Mouse (Mus musculus) ES-Bruce4 (cell line): Measurements from ENCODE around the gene Itk. TPM values are rescaled to one million over a fixed set of nuclear protein-coding genes. Genes with fewer than 3 reads are reported as not detected.
A peak's percentile ranks its signal among the peaks of the same experiment; 100 is the strongest.

Experiments used
- H3K27ac ChIP-seq: 2 replicates; pipeline ENCODE4 v1.5.1; 2012; ENCODE audit warnings: low read length, inconsistent platforms; ENCODE audit not compliant: insufficient read depth
- H3K27me3 ChIP-seq: 2 replicates; pipeline ENCODE4 v1.6.1; 2012; ENCODE audit warnings: mild to moderate bottlenecking, low read length, inconsistent platforms; ENCODE audit not compliant: control insufficient read depth, poor library complexity, insufficient read depth, severe bottlenecking
- H3K36me3 ChIP-seq: 2 replicates; pipeline ENCODE4 v1.6.1; 2012; ENCODE audit warnings: inconsistent platforms, mild to moderate bottlenecking, low read length, moderate library complexity; ENCODE audit not compliant: control insufficient read depth, poor library complexity, insufficient read depth, severe bottlenecking
- H3K4me1 ChIP-seq: one replicate; pipeline ENCODE4 v1.8.1; 2011; ENCODE audit warnings: low read length; ENCODE audit not compliant: control insufficient read depth, insufficient read depth
- H3K4me3 ChIP-seq: 2 replicates; pipeline ENCODE4 v1.5.1; 2011; ENCODE audit warnings: low read depth, mild to moderate bottlenecking, low read length
- H3K9ac ChIP-seq: 2 replicates; pipeline ENCODE4 v1.6.1; 2012; ENCODE audit warnings: low read depth, mild to moderate bottlenecking, inconsistent platforms; ENCODE audit not compliant: poor library complexity, severe bottlenecking
- H3K9me3 ChIP-seq: replicated peaks from 2 replicates; pipeline ENCODE4 v1.6.1; 2012; ENCODE audit warnings: mild to moderate bottlenecking, low read length, inconsistent platforms; ENCODE audit not compliant: control insufficient read depth, poor library complexity, insufficient read depth, severe bottlenecking
- CTCF ChIP-seq: IDR thresholded peaks from one replicate; pipeline ENCODE4 v1.8.1; 2011; ENCODE audit warnings: low read depth, low read length
- EP300 ChIP-seq: IDR thresholded peaks from 2 replicates; pipeline ENCODE4 v1.6.1; 2011; ENCODE audit warnings: low read depth, low read length; ENCODE audit not compliant: insufficient read depth
- POLR2A ChIP-seq: IDR thresholded peaks from one replicate; pipeline ENCODE4 v1.8.1; 2011; ENCODE audit warnings: low read length; ENCODE audit not compliant: insufficient read depth
- polyA plus RNA-seq: library from polyadenylated mRNA; stranded (reverse); fragments of >200 nt; gene quantifications from 2 replicates; pipeline ENCODE4 v1.2.4, GENCODE M21; 2011; ENCODE audit warnings: low read depth; ENCODE audit not compliant: missing spikeins, insufficient read depth, insufficient read length

Gene Itk
- polyA plus RNA-seq, 1 experiment, result not detected

GRCm38 (mm10) chr11:46282612-46283011 lies 106.7 kb downstream of the Itk start:
- H3K36me3 ChIP-seq, result no peaks in the 10 kb centered on the region; the same call in 1 of the 2 replicates
- H3K4me1 ChIP-seq, result no peaks in the 10 kb centered on the region

DNA sequence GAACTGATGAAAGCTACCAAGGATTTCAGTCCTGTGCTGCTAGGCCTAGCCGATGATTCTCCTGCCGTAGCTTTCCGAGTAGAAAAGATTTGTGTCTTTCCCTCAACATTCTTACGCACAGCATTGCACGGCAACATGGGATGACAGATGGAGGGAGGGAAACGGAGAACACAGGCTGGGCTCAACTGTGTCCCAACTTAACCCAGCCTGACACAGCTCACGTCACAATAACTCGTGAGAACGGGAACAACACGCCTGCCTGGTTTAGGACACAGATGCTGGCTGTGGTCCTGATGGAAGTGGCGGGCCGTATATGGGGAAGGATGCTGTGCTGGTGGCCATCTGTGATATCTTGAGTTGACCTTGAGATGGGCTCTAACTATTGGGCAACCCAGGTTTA lies 110.6 kb downstream of the Itk start:
- H3K36me3 ChIP-seq, result no peaks in the 10 kb centered on the region; the same call in none of the 2 replicates
- H3K9ac ChIP-seq, result no peak overlapping the region
- H3K27ac ChIP-seq, result no peak overlapping the region
- no peak overlapping the region for H3K4me3 ChIP-seq
- no peaks in the 10 kb centered on the region for H3K4me1 ChIP-seq
- no peaks in the 10 kb centered on the region for H3K27me3 ChIP-seq
- H3K9me3 ChIP-seq, result no peaks in the 10 kb centered on the region
- no peak for TF ChIP-seq CTCF
- TF ChIP-seq EP300, result no peak
- no peak for TF ChIP-seq POLR2A

More at GRCm38 (mm10) chr11:46282612-46283011, 106.7 kb downstream of the Itk start:
- Histone ChIP-seq H3K9ac (no peak overlapping the region), H3K27ac (no peak overlapping the region), H3K27me3 (no peaks in the 10 kb centered on the region), H3K4me3 (no peak overlapping the region), H3K9me3 (no peaks in the 10 kb centered on the region)
- TF ChIP-seq POLR2A, result no peak

- Histone ChIP-seq H3K4me1 (no peaks in the 10 kb centered on the region), H3K4me3 (no peak overlapping the region), H3K27ac (no peak overlapping the region), H3K36me3 (no peaks in the 10 kb centered on the region; the same call in none of the 2 replicates), H3K9ac (no peak overlapping the region), H3K9me3 (no peaks in the 10 kb centered on the region), H3K27me3 (no peaks in the 10 kb centered on the region)
- no peak for TF ChIP-seq EP300
- TF ChIP-seq CTCF, result no peak
- TF ChIP-seq POLR2A, result no peak
These were observed 111.2 kb downstream of the Itk start for GRCm38 (mm10) chr11:46278140-46278539.

- H3K36me3 ChIP-seq, result no peaks in the 10 kb centered on the region; the same call in 1 of the 2 replicates
- H3K27ac ChIP-seq, result no peak overlapping the region
- no peaks in the 10 kb centered on the region for H3K4me1 ChIP-seq
- no peaks in the 10 kb centered on the region for H3K9me3 ChIP-seq
- no peaks in the 10 kb centered on the region for H3K27me3 ChIP-seq
- H3K9ac ChIP-seq, result no peak overlapping the region
- TF ChIP-seq CTCF (peak; percentile 87), POLR2A (no peak), EP300 (no peak)
- no peak overlapping the region for H3K4me3 ChIP-seq
These were observed 112.5 kb downstream of the Itk start for GRCm38 (mm10) chr11:46276778-46277177.

DNA sequence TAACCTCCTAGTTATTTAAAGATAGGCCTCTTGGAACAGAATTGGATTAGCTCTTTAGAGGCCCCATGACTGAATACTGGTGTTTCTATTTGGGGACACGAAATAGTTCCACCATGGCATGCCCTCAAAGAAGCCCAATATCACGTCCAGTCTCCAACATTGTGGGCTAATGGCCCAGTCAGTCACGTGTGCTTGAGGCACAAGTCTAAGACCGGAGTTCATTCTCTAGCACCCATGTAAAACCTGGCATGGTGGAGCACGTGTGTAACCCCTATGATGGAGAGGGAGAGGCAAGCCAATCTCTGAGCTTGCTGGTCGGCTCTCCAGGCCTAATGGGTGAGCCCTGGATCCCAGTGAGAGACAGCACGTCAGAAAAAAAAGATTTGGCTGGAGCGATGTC lies 113.1 kb downstream of the Itk start:
- no peak for TF ChIP-seq CTCF
- Histone ChIP-seq H3K36me3 (no peaks in the 10 kb centered on the region; the same call in 1 of the 2 replicates), H3K4me1 (no peaks in the 10 kb centered on the region), H3K27ac (no peak overlapping the region), H3K27me3 (no peaks in the 10 kb centered on the region), H3K9ac (no peak overlapping the region), H3K9me3 (no peaks in the 10 kb centered on the region), H3K4me3 (no peak overlapping the region)

GRCm38 (mm10) chr11:46275302-46275701 lies 114.0 kb downstream of the Itk start:
- Histone ChIP-seq H3K27ac (no peak overlapping the region), H3K27me3 (no peaks in the 10 kb centered on the region), H3K4me1 (no peaks in the 10 kb centered on the region), H3K9ac (no peak overlapping the region), H3K9me3 (no peaks in the 10 kb centered on the region), H3K36me3 (no peaks in the 10 kb centered on the region; the same call in 1 of the 2 replicates), H3K4me3 (no peak overlapping the region)
- TF ChIP-seq POLR2A (no peak), EP300 (no peak), CTCF (peak; percentile 90)

Other genes starting within 250 kb of the Itk start
- gene Nipal4, start 223.0 kb downstream of the Itk start, polyA plus RNA-seq, result 3.6 and 4.1 TPM in 2 replicates
- gene Fndc9, start 154.0 kb downstream of the Itk start, polyA plus RNA-seq, result not detected in 2 replicates
- 31.2 and 33.1 TPM in 2 replicates for gene Cyfip2, start 76.7 kb downstream of the Itk start, polyA plus RNA-seq
- gene Fam71b, start 7.0 kb upstream of the Itk start, polyA plus RNA-seq, result not detected in 2 replicates
- gene Med7, start 47.4 kb upstream of the Itk start, polyA plus RNA-seq, result 48.6 and 57.4 TPM in 2 replicates
- 0.26 TPM in 1 of 2 replicates, not detected in the other for gene Havcr2, start 65.4 kb upstream of the Itk start, polyA plus RNA-seq
- not detected in 2 replicates for gene Gm12169, start 134.7 kb upstream of the Itk start, polyA plus RNA-seq
- not detected in 2 replicates for gene BC053393, start 182.0 kb upstream of the Itk start, polyA plus RNA-seq
- gene Dppa1, start 239.7 kb upstream of the Itk start, polyA plus RNA-seq, result not detected in 2 replicates